Mouse (Mus musculus): ENCODE results near the gene Serinc1.

DNA sequence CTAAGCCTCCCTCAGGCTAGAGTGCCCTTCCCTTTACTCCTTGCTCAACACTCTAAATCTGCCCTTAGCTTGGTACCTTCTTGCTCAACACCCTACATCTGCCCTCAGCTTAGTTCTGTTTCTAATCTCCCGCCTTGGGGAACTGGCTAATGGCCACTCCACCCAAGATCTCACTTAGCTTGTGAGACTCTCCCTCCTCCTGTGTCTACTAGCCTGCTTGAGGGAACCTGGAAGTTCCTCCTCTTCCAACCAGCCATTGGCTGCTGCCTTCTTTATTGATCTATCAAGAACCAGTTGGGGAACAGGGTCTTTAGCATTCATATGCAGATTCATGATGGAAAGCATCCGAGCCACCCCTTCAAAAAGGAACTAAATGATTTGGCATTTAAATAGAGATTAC, 40.3 kb downstream of the Serinc1 start:
- TF ChIP-seq POLR2A (IDR thresholded peaks at IDR 0.05; ENCODE audit: insufficient read depth, low read depth, low read length) (no peak), CTCF (IDR thresholded peaks at IDR 0.05; ENCODE audit: insufficient read depth, low read depth, low read length) (no peak)
